Mouse (Mus musculus) cerebellum, postnatal 4 days (tissue): ENCODE results near the gene Hoxc6.

Experiments
- DNase-seq, 2 experiments: peaks; one replicate each; pipeline ENCODE4 v3.0.0; 2022; ENCODE audit warnings: low spot score in 2 of 2, mixed read lengths in 1 of 2

Hoxc6 gene

DNA sequence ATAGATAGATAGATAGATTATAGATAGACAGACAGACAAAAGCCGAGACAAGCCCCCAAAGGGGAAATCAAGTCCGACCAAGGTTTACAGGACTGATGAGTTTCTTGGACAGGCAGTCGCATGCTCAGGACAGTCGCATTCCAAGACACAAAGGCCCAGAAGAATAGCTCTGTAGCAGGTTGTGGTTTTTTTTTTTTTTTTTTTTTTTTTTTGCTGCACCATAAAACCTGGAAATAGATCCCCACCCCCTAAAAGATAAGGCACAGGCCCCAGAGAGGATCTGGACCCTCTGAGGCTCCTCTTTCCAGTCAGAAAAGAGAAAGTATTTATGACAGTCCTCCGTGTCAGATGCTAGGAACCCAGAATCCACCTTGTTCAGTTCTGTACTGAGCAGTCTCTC lies 10.0 kb upstream of the Hoxc6 start:
- DNase-seq: no peak

DNA sequence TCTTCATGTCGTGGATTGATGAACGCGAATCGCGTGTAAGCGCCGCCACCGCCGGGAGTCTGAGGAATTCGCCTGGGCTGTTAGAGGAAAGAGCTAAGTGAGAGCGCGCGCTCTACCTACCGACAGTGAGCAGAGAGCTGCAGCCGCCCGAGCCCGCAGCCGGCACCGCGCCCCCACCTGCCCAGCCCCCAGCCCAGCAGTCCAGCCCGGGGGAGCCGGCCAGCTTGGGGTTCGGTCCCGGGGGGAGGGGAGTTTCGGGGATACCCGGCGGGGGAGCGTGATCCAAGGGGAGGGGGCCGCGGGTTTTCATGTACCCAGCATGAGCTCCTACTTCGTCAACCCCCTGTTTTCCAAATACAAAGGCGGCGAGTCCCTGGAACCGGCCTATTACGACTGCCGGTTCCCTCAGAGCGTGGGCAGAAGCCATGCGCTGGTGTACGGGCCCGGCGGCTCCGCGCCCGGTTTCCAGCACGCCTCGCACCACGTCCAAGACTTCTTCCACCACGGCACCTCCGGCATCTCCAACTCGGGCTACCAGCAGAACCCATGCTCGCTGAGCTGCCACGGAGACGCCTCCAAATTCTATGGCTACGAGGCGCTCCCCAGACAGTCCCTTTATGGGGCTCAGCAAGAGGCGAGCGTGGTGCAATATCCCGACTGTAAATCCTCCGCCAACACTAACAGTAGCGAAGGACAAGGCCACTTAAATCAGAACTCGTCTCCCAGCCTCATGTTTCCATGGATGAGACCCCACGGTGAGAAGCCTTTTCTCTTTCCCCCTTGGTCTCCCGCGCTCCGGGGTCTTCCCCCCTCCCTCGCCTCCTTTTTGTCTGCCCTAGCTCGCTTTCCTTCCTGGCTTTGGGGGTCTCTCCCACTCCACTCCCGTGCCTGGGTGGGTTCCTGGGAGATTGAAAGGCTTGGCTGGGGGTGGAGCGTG lies 7.3 kb upstream of the Hoxc6 start, which contains the start of gene Hoxc8:
Gene Hoxc8 (plus strand): TSS at position 147 of the 937 bp plus-strand sequence.
- DNase-seq: no peak

DNA sequence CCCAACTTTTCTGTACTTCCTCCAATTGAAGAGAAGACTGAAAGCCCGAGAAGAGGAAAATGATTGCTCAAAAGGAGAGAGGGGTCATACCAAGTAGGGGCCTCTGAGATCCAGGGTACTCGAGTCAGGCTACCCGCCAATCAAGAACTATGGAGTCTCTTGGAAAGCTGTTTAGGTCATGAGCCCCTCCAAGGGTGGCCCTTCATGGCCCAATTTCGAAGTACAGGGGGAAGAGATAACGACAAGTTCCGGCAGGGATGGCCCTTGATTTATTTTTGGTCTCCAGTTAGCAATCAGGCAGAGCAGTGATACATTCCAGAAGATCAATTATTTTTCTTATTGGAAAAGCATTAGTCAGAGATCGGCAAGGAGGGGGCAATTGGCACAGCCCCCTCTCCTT lies 6.3 kb upstream of the Hoxc6 start:
- DNase-seq: no peak

DNA sequence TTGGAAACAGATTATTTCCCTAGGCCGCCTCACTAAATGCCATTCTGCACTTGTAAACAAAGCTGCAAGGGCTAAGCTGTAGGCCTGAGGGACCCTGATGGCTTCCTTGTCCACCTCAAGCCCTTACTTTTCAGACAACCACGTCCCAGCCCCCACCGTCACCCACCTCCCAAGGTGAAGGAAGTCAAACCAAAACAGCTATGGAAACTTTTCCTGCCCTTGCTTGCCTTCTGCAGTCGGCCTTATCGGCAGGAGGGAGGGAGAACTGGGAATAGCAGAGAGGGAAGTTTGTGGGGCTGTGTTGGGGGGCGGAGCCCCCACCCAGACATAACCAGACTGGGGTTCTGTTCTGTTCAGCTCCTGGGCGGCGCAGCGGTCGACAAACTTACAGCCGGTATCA lies 5.9 kb upstream of the Hoxc6 start:
- DNase-seq: no peak

DNA sequence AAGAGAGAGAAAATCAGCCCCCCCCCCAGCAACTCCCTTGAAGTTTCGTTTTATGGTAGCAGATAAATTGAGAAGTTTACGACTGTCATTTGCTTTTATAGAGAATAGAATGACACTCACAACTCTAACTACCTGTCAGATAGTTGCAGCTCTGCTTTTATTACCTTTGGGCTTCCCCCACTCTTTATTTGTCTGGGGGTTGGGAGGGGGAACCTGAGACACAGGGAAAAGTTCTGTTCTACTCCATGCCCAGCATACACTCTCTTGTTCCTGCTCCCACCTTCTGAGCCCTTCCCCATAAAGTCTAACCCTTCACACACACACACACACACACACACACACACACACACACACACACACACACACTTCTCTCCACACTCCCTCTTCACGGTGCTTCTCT lies 5.2 kb upstream of the Hoxc6 start:
- no peak for DNase-seq

DNA sequence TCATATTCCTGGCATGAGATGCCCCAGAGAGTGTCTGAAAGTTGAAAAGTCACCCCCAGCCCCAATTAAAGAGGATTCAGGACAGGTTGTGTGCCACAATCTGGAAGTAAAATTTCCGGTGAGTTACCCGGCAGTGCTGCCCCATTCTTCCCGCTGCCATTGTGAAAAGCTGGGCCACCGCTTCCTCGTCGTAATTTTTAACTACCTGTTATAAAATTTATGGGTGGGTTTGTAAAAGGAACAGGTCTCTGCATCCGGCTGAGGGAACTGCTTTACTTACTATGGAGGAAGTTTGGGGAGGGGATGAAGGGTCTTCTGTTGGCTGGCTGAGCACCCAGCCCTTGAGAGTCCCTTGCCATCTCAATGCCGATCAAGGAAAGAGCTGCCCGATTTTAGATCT lies 1.5 kb upstream of the Hoxc6 start:
- DNase-seq: no peak

DNA sequence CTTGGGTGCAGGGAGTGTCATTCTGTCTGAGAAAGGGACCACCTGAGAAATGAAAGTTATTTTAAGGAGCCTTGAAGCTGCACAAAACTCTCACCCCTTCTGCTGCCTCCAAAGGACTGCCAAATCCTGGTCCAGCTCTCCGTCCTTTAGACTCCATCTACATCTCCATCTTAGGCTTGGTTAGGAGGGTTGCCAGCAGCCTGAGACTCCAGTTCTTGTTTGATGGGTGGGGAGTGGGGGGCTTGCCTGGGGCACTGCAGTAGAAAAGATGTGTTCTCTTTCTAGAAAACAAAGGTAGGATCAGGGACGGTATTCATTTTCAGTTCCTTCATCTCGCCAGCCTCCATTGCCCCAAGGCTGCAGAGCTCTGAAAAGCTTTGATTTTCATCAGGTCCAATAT lies 626 bp upstream of the Hoxc6 start:
- DNase-seq: no peak

DNA sequence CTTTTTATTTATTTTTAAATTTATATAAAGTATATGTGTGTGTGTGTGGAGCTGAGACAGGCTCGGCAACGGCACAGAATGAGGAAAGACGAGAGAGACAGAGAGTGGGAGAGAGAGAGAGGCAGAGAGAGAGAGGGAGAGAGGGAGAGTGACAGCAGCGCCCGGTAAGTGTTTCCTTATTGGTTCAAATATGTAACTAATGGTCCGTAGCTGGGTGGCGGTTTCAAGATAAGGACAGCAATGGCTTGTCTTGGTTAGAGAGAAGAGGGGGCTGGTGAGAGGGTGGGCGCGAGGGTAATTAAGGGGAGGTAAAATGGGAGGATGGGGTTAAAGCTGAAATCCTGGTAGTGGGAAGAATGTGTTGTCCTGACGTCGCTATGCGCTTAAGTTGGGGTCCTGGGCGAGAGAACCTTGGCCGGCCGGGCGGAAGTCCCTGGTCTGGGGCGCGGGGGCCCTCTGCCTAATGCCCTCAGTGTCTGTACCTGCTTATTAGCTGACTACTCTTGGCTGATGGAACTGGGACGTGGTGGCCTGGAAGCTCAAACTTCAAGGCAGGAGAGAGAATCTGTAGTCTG lies 638 bp downstream of the Hoxc6 start:
- DNase-seq: no peak

DNA sequence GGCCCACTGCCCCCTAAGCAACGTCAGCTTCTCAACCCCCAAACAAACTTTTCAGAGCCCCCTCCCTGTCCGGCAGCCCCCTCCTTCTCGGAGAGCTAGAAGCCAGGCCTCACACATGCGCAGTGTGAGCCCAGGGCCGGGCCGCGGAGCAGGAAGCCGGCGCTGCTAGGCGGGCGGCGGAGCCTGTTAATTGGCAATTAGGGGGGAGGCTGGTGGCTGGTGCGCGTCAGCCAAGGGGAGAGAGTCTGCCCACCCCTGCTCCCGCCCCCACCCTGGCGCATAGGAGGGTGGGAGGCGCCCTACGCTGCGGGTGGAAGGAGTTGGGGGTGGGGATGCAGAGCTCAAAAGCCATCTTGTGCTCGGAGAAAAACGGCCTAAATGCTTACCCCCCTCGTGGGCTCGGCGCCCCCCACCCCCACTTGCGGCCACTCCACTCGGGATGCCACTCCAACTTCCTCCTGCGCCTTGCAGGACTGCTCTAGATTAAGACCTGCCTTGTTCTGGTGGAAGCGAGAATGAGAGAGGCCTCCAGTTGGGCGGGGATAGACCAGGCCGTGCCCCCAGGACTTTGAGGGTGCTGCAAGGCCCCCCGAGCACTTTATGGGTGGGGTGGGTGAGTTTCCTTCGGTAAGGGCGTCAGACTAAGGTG lies 1.2 kb downstream of the Hoxc6 start:
- DNase-seq: no peak

DNA sequence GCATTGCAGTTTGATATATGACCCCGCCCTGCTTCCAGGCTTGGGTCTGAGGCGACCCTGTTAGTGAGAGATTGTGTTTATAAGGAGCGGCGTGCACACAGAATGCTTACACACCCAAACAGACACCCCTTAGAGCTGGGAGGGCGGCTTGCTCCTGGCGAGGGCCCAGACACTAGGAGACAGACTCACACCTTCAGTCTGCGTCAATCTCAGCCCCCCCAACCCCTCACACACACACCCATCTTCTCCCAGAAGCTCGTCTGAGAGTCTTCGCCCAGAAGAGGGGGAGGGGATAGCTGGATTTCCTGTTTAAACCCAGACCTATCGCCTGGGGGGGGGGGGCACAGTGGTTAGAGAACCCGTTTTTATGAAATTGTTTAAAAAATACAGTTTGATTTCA lies 1.9 kb downstream of the Hoxc6 start:
- no peak for DNase-seq

DNA sequence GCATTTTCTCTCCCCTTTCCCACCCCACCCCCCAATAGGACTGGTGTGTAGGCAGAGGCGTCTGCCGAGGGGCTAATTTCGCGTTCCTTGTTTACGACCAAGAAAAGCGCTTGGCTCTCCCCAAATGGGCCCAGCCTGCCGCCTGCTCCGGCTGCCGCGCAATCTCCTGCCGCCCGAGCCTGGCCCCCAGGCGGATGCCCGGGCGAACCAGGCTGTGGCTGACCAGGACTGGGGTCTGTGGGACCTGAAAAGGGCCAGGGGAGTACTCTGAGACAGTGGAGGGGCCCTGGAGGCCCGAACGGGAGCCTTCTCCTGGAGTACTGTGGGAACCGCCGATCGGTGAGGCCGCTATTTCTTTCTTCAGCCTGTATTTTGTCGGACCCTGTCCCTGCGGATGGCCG lies 2.4 kb downstream of the Hoxc6 start:
- DNase-seq: no peak

DNA sequence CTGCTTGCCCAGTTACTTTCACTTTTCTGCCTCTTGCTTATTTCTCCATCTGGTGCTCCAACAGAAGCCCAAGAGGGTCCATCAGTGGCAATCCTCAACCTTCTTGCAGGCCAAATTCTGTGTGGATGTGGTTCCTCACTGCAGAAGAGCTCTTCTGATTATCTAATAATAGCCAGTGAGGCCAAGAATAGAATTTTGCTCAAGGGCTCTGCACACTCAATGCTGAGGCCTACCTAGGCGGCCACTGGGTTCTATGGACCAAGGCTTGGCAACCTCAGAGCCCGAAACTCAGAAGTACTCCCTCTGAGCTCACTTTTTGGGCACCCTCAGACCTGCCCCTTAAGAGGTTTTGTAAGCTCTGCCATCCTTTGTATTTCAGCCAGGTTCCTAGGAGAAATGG lies 3.3 kb downstream of the Hoxc6 start:
- DNase-seq: no peak

DNA sequence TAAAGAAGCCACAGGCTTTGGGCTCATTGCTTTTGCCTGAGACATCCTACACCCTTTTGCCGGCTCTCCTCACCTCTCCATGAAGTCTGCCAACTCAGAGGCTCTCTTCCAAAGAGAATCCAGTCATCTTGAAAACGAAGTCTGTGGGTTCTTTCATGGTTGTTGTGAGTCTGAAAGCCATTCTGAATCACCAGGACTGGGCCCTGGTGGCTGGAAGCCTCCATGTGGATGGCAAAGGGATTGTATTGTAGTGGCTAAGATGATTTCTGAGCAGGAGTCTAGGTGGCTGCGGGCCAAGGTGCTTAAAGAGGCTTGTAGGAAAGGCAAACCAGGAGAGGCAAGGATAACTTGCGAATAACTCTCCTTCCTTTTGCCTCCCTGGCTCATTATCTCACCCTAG lies 4.1 kb downstream of the Hoxc6 start:
- DNase-seq: no peak

DNA sequence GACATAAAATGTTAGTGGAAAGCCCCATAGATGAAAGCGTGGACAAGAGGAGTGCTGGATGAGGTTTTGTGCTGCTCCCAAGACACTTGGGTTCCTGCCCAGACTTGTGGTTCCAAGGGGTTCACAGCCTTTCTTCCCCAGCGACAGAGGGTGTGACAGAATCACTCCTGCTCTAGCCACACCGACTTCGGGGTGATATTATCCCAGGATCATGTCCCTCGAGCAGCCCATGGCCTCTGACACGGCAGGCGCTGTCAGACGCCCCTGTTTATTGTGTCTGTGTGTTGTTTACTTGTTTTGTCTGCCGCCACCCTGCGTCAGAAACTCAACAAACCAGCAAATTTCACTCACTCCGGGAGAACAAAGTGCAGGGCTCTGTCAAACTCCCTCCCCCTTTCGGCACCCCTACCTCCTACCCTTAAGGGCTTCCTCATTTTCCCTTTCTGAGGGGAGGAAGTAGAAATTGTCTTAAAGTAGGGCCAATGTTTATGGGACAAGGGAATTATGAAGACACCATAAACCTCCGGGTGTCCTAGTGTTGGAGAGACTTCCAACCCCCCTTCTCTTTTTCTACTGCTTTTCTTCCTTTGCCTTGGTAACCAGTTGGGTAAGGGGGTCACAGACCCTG lies 4.9 kb downstream of the Hoxc6 start:
- no peak for DNase-seq

DNA sequence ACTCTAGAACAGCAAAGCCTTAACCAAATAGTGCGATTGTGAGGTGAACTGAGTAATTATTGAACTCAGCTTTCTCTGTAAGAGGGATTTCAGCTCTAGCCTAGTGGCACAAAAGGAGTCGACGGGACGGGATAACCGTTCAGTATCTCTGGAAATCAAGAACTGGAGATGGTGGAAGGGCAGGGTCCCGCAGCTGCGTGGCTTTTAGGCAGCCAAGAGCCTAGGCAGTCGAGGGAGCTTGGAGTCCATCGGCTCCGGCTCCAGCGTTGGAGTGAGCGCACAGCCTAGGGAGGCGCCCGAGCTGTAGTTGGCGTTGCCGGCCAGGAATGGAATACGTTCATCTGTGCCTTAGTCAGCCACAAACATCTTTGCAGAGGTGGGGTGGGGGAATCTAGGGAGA lies 7.3 kb downstream of the Hoxc6 start:
- DNase-seq: no peak

DNA sequence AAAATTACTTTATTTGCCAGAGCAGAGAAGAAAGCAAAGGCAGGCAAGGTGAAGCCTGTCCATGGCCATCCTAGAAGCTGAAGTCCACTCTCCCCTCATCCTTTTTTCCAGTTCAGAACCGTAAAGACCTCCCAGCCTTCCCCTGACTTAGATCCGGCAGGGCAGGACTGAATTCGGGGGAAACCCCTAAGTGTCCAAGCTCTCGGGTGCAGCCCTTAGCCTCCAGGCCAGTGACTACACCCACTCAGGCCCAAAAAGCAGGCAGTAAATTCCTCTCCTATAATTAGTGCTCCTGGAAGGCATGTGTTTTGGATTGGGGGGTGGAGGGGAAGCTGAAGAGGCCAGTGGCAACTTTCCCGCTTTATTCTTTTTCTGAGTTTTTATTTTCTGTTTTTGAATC lies 7.7 kb downstream of the Hoxc6 start:
- no peak for DNase-seq

DNA sequence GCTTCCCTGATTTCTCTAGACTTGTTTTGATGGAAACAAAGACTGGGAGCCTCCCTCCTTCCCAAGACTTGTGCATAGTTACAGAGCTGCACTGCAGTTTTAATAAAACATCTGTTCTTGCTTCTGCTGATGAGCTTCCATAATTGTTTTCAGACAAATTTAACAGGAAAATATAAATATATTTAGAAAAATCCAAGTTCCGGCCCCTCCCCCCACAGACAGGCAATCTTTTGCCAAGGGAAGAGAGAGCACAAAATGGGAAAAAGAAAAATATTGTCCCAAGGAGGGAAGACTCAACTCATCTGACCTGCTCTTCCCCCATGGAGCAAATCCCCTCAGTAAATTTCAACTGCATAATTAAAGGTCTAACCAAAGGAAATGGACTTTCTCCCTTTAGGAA lies 8.3 kb downstream of the Hoxc6 start:
- no peak for DNase-seq

DNA sequence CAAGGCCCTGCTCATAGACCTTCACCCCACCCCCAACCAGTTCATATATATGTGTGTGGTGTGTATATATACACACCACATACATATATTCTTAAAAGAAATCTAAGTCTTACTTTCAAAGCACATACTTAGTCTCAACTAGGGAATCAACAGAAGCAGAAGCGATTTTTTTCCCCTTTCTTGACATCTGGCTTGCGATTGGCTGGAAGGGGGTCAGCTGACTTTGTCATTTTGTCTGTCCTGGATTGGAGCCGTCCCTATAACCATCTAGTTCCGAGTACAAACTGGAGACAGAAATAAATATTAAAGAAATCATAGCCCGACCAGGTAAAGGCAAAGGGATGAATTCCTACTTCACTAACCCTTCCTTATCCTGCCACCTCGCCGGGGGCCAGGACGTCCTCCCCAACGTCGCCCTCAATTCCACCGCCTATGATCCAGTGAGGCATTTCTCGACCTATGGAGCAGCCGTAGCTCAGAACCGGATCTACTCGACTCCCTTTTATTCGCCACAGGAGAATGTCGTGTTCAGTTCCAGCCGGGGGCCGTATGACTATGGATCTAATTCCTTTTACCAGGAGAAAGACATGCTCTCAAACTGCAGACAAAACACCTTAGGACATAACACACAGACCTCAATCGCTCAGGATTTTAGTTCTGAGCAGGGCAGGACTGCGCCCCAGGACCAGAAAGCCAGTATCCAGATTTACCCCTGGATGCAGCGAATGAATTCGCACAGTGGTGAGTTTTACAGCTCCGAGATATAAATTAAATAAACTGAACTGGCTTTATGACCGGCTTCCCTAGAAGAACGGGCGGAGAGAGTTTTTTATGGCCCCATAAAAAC lies 11.4 kb downstream of the Hoxc6 start:
- no peak for DNase-seq

DNA sequence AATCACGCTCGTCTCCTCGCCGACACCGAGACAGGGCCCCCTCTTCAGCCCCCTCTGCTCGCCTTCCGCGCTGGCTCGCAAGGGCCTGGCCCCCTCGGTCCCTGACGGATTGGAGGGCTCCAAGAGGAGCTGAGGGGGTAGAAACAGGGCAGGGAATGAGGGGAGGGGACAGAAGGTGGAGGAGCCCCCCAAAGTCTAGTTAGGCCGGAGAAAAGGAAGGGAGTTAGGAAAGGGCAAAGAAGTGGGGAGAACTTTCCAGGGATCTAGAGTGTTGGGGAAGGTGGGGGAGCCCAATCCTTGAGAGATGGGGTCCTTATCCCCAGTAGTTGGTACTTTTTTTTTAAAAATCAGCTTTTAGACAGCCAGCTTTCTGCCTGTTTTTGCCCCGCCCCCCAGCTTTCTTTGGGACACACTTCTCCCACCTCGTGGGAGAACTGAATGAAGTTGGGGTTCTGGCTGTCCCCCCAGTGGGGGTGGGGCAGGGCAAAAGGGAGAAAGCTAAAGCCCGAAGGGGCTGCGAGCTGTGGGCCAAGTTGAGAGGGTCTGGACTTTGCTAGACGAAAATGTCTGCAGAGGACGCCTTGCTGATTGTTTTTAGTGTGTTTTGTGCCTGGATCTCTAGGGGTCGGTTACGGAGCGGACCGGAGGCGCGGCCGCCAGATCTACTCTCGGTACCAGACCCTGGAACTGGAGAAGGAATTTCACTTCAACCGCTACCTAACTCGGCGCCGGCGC lies 12.2 kb downstream of the Hoxc6 start:
- no peak for DNase-seq

DNA sequence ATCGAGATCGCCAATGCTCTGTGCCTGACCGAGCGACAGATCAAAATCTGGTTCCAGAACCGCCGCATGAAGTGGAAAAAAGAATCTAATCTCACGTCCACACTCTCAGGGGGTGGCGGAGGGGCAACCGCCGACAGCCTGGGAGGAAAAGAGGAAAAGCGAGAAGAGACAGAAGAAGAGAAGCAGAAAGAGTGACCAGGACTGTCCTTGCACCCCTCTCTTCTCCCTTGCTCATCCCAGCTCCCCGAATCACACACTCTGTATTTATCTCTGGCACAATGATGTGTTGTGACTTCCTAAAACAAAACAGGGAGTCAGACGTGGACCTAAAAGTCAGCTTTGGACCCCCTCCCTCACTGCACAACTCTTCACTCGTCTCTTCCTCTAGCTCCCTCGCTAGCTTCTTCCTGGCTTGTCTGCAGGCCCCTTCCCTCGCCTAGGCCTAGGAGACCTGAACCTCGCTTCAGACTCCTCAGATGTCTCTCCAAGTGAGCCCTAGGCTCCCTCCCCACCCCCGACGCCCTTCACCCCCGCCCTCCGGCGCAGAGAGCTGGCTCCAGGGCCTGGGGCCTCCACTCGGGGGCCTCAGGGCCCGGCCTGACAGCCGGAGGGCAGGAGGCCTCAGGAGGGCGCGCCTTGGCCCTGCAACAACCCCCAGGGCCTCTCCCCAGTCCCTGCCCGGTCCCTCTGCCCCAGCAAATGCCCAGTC lies 12.9 kb downstream of the Hoxc6 start:
- no peak for DNase-seq
